Mouse (Mus musculus) thymus, adult 18-20 months (tissue): ENCODE results near the gene Atp6v0a1.

ENCODE experiments used
- DNase-seq, 2 experiments: peaks; one replicate each; pipeline ENCODE4 v3.0.0; 2022; ENCODE audit warnings: mixed read lengths in 2 of 2

Atp6v0a1 gene

DNA sequence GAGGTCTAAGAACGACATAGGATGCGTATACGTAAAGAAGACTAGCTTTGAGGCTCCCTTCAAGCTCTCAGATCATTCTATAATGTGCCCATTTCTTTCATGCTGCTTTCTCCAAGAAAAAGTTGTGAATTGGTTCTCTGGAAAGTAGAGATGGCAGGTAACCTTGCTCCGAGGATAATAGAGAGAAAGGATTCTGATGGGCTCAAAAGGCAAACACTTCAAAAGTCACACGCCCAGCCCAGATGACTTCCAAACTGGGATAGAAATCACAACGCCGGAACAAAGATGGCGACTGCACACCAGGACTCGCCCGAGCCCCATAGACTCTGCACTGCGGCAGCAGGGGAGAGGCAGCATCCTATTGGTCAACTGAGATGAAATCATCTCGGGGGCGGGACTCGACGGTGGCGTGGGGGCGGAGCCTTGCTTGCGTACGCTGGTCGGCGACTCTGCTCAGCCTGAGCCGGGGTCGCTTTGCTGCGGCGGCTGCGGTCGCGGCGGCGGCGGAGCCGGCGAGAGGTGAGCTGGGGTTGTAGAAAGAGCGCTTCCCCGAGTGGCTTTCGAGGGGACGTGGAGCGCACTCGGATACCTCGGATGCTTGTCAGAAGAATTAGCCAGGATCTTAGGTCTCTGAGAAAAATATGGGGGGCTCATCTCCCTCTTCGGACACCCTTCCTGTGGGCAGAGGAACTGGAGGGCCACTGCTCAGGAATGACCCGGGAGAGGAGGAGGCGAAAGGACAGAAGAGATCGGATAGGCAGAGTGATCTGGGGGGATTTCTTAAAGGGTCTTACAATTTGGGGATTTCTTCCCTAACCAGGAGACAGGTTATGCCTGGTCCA is at the start of gene Atp6v0a1:
Gene Atp6v0a1, plus strand, starts transcription at position 407 of the 842 bp plus-strand sequence.
- DNase-seq: peak; percentile 93 to 95

DNA sequence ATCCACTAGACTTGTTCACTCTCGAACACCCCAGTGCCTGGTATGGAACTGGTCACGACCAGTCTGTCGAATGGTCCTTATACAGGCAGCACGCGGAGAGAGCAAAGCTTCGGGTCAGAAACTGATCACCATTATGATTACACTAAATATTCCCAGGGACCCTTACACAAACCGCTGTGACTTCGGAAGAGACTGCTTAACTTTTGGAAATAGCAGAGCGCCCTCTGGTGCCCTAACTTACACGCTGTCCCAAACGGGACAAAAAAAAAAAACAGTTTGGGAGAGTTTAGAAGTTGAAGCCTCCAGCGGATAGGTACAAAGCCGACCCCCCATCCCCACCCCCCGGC is 49.8 kb upstream of the Atp6v0a1 start:
- DNase-seq: no peak

DNA sequence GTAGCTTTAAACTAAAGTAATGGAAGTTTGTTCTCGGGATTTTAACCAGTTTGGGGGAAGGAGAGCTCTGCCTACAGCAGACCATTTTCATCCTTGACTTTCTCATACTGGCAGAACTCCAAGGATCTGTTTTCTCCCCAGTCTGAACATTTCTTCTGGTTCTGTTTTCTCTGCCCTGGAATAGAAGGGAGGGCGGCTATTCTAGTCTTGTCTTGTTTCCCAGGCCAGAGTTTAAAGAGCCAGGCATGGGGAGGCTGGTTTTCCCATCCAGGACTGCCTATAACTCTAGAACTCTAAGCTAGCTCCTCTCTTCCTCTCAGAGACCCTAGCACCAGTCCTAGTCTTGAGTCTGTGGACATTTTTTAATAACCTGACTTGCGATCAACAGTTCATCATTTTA is 49.4 kb upstream of the Atp6v0a1 start:
- DNase-seq: no peak

DNA sequence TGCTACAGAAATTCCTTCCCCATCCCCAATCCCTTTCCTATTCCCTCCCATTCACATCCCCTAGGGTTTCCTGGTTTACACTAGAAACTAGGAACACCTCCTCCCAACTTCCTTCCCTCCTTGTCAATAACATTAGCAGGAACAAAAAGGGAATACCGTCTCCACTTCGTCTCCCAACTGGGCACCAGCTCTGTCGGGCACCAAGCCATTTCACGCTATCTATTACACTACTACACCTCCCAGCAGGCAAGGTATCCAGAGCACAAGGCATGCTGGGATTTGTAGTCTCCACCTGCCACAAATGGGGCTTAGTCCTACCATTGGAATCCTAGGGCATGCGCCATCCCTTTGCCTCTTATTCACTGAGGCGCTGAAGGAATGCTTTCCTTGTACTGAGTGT is 48.7 kb upstream of the Atp6v0a1 start:
- no peak for DNase-seq

DNA sequence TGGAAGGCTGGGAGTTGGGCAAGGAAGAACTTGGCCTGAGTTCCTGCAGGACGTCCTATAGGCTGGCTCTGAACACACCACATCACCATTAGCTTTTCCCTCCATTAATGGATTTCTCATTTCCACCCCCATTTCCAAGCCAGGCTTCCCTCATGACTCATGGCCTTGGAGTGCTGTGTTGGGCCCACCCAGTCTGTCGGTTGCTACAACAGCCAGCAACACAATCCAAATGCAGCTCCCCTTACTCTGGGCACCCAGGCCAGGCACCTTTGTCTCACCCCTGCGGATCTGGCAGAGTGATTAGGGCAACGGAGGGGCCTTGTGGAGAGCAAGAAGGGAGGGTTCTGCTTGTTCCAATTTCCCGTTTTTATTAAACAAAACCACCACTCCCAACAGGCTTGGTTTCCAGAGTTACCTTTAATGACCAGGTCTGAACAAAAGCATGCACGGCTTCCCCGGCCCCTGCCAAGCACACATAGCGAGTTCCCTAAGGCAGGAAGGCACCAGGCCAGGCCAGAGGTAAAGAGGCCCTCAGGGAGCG is 46.8 kb upstream of the Atp6v0a1 start:
- no peak for DNase-seq

DNA sequence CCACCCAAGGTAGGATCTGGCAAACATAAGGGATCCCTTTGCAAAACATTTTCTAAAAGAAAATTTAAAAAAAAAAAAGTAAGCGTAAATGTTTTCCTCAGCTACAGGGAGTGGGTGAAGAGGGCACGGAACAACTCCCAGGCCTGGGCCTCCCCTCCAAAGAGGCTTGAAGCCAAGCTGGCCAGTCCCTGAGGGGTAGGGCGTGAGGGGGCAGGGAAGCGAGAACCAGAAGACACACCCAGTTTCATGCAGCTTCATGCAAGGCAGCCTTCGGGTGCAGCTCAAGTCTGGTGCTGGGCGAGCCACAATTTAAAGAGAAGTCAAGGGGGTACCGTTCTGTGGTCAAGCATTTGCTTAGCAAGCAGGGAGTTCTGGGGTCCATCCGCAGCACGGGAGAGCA is 45.6 kb upstream of the Atp6v0a1 start:
- DNase-seq: no peak

DNA sequence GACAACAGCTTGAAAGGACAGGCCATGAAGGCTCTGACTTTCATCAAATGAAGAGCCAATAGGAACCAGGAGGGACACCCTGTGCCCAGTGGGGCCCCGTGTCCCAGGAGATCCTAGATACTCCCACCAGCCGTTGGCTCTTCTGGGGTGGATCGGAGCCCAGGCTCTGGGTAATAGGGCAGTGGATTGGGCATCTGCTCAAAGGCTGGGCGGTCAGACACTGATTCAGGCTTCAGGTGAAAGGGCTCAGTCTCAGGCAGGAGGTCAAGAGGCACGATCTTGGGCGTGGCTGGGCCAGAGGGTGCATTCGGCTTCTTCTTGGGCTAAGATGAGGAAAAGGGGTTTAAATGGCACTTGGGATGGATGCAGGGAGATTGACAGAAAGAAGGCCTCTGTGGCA is 45.1 kb upstream of the Atp6v0a1 start:
- no peak for DNase-seq

DNA sequence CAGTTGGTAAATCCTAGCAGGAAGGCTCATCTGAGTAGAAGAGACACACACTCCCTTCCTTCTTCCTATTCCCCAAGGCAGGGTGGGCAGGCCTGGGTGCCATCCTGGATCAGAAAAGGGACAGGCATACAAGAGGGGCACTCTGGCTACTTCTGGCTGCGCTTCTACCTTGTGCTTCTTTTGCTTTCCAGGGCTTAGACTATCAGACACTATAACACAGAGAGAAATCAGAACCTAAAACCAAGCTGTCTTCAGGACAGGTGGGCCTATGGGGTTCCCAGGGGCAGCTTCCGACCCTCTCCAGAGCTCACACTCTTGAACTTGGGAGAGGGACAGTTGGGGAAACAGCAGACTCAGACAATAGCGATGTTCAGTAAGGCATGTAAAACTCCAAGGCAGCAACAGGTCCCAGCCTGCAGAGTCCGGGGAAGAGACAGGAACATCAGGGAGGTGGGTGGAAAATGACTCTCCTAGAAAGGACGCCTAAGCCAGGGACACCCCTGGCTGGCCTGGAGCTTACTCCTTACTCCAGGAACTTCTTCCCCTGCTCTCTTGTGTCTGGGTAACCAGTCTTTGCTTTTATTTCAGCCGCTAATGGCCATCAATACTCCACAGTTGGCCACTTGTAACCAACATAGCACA is 44.2 kb upstream of the Atp6v0a1 start:
- DNase-seq: no peak

DNA sequence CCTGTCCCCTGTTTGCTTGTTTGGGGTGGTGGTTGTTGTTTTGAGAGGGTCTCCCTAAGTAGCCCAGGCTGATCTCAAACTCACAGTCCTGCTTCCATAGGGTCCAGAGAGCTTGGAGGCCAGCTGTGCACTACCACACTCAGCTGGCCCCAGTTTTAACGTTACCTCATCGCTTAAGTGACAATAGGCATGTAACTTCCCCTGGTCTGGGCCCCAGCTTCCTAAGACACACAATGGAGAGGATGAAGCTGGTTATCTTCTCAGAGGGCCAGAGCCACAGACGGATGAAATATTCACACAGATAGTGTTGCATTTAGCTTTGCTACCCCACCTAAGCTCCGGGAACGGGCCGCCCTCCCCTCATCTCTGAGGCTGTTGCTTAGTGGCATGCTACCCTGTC is 43.5 kb upstream of the Atp6v0a1 start:
- DNase-seq: no peak

DNA sequence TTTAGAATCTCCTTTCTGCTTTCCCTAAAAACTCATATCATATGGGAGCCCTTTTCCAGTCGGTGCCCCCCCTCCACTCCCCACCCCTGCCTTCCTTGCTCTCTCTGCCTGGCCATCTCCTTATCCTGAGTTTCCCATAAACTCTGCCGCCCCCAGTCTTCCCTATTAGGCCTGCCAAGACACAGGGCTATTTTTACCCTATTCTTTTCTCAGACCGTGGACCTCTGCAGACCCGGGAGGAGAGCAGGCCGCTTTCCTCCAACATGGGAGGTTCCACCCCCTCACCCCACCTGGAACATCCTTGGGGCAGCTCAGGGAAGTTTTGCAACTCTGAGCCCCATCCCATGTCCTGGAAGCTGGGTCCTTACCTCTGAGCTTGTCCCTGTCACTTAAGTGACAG is 41.9 kb upstream of the Atp6v0a1 start:
- DNase-seq: no peak

DNA sequence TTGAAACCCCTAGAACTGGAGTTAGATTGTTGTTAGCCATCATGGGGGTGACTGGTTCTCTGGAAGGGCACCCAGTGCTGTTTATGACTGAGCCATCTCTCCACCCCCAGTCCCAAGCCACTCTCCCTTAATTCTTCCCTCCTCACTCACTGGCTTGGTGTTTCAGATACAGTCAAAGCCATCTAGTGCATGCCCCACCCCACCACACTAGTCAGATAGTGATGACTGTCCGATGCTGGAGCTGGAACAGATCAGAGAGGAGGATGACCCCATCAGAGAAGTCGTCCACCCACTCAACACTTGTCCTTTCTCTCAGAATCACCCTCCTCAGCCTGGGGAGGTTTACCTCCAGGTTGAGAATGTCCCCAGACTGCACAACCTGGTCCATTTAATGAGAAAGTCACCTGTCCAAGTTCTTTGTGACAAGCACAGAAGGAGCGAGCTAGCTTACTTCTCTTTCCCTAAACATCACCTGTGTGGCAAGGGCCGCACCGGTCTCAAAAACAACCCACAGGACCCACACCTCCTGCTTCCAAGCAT is 41.3 kb upstream of the Atp6v0a1 start:
- DNase-seq: no peak

DNA sequence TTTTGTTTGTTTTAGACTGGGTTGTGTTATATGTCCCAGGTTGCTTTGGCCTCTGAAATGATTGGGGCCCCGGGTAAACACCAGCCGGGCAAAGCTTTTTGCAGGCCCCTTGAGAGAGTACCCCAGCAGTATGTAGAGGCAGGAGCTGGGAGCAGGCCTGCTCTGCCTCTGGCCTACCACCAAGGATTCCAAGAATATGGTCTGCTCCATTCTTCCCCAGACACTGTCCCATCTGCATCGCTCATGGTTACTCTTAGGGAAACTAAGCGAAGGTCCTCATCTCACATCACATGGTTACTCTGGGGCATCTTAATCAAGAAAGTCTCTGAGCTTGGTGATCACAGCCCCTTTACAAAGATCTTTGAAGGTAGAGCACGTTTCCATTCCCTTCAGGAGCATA is 40.8 kb upstream of the Atp6v0a1 start:
- no peak for DNase-seq

DNA sequence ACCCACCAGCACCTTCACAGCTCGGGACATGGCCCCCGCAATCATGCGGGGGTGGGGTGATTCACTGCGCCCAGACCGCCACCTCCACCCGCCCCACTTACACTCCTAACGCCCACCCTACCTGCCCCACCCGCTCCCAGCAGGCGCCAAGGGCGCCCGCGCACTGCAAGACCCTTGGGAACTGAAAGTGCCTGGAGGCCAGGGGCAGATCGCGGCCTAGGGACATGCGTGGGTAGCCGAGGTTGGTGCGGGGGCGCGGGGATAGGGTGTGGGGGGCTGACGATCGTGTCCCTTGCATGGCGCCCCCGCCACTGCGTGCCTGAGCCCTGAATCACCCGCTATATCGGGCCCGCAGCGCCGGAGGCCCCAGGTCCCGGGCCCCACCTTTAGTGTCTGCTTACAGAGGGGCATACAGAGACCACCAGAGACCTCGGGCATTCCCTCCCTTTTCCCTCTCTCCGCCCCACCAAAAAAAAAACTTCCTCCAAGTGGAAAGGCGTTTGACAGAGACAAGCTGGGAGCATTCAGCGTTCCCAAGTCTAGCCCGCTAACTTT is 40.0 kb upstream of the Atp6v0a1 start:
- no peak for DNase-seq

DNA sequence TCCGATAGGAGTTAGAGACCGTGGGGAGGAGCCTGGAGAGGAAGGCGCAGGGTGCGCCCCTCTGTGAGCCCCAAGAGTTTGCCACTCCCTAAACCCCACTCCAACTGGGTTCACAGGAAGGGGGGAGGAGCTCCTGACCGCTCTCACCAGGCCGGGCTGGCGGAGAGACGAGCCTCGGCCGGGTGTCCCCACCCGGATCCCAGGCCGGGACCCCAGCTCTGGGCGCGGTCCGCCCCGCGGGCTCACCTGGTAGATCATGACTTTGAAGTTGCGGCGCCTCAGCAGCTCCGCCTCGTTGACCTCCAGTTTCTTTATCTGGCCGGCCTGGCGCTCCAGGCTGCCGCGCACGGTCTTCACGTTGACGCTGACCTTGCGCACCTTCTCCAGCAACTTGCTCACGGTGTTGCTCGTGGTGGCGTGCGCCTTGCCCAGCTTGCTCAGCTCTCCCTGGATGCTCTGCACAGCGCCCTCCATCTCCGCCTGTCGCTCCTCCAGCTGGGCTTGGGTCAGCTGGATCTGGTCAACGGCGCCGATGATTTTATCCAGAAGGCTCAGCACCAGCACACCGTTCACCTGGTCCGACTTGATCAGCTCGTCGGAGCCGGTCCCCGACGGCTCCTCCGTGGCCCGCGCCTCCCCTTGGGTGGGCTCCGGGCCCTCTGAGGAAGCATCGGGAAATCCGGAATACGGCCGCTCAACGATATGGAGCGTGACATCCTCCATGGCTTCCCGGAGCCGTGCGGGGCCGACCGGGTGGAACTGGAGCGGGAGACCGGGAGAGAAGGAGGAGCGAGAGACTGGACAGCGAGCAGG is 39.3 kb upstream of the Atp6v0a1 start:
- no peak for DNase-seq

DNA sequence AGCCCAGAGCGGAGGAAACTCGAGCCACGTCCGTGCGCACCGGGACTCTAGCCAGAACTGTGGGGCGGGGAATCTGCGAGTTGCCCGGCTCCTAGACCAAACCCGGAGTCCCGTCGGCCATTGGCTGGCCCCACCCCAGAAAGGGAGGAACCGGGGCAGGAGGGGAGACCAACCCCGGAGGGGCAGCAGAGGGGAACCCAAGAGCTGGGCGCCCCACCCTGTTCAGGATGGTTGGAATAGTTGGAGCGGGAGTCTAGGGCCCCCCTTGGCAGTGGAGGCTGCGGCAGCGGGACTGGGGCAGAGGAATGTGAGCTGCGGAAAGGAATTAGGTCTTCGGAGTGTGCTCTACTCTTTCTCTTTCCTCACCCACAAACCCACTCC is 38.7 kb upstream of the Atp6v0a1 start, which contains the start of gene Cavin1:
Gene Cavin1, minus strand, starts transcription at position 331 of the 381 bp plus-strand sequence.
- DNase-seq: peak in 1 of 2 experiments; percentile 48

DNA sequence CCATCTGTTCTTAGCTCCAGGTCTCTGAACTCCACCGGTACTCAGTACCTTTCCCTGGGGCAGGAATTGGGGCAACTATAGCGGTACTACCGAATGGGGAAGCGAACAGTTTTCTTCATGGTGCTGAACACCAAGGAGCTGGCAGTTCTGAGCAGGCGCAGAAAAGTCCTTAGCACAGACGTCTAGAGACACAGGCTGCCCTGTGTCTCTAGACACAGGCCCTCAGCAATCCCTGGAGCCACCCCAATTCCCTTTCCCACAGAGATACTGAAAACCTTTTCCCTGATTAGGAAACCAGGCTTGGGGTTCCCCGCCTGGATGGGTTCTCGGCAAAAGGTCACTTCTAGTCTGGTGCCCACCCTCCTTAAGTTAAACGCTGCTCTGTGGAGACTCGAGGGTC is 37.8 kb upstream of the Atp6v0a1 start:
- no peak for DNase-seq

DNA sequence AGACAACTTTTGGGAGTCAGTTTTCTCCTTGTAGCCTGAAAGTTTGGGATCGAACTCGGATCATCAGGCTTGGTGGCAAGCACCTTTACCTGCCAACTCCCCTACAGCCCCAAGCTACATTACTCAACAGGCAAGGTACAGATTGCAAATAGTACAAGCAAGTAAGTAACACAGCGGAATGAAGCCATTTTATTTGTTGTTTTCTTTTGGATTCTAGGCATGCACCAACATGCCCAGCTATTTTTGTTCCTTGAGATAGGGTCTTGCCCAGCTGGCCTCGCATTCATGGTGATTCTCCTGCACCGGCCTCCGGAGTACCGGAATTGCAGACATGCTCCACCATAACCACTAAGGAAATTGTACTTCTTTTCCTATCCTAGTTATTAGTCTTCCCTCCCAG is 36.0 kb upstream of the Atp6v0a1 start:
- no peak for DNase-seq

DNA sequence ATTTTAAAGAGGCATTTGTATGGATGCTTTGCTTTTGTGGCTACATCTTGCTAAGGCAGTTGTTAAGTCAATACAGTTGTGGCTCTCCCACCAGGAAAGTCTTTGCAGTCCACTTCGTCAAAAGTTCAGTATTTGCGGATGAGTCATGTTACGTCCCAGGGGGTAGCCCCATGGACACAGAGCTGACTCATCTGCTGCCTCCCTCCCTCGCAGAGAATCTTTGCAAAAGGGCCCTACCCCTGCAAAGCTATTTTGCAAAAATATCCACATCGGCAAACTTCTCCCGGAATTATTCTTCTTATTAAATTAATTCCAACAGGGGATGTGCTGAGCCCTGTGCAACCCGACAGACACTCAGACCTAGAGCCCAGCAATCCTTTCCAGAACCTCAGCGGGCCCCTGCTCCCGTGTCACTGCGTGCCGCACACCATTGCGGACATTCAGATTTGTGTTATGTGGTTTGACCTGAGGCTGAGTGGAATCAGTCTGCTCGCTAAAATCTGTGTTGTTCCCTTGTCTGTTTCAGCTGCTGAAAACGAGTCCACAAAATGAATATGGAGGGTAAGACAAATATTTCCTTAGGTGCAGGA is 34.8 kb upstream of the Atp6v0a1 start:
- DNase-seq: no peak

DNA sequence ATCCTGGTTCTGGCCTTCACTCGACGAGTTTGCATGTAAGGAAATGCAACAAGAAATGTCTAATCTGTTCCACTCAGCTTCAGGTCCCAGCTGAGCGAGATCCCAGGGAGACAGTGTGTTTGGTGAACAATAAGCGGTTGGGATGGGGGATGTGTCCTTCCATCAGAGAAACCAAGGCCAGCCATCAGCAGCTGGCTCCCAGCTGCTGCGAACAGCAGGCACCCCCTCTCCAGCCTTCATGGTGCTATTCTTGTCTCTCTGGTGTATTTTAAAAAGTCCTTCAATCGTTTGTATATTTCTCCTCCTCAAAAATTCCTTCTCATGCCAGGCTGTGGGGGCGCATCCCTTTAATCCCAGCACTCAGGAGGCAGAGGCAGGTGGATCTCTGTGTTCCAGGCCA is 34.0 kb upstream of the Atp6v0a1 start:
- DNase-seq: no peak

DNA sequence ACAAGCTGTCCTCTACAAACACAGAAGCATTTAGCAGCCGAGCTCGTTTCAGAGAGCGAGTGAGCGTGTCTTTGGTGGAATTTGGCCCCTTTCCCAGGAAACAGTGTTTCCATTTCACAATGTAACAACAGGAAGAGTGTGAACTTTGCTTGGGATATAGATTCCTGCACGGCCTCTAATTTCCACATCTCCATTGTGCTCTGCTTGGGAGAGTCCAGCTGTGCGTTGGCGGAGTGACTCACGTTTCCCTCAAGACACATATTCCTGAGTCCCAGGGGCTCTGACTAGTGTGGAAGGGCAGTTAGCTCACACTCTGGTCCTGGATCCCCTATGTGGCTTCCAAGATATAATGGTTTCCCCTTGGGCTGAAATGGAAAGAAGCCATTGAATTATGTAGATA is 29.4 kb upstream of the Atp6v0a1 start:
- no peak for DNase-seq

DNA sequence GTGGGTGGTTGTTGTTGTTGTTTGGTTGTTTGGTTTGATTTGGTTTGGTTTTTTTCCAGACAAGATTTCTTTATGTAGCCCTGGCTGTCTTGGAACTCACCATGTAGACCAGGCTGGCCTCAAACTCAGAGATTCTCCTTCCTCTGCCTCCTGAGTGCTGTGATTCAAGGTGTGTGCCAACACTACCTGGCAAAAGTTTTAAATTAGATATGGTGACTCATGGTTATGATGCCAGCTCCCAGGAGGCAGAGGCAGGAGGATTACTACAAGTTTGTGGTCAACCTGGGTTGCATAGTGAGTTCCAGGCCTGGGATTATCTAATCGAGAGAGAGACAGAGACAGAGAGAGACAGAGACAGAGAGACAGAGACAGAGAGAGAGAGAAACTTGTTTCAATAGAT is 28.8 kb upstream of the Atp6v0a1 start:
- DNase-seq: no peak

DNA sequence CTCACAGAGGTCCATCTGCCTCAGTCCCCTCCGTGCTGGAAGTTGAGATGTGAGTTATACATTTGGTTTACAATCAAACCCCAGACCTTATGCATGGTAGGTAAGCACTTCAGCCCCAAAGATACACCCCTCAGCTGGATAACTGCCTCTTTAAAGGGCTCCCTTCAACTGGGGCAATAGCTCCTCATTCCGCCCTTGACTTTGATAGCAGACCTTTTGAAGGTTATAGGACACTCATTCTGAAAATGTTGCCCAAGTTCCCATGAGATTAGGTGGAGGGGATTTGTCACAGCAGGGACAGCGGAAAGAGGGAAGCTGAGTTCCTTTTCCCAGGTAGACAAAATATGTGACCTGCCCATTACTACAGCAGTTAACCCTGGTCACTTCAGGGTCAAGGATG is 28.0 kb upstream of the Atp6v0a1 start:
- DNase-seq: no peak
